Mouse (Mus musculus) activated CD4-positive, CD25-positive, alpha-beta regulatory T cell (primary cell): ENCODE data around the gene Tnpo3. TPM values are rescaled to one million over a fixed set of nuclear protein-coding genes. Genes with fewer than 3 reads are reported as not detected.

Experiments used
- polyA plus RNA-seq, 2 experiments: library from polyadenylated mRNA; unstranded; fragments of 100-300 nt; shearing (Covaris generic); gene quantifications; one replicate each; pipeline ENCODE4 v1.2.1; 2017

Tnpo3 gene
- polyA plus RNA-seq: 10 to 100 TPM; 75.4 to 77.7 TPM

GRCm38 (mm10) chr6:29609111-29610019, at the start of gene Tnpo3:
TSS of gene Tnpo3 (minus strand) at chr6:29609887.

GRCm38 (mm10) chr6:29526281-29527251, 83.1 kb downstream of the Tnpo3 start, which contains the start of gene Irf5:
TSS of gene Irf5 (plus strand) at chr6:29526625.

DNA sequence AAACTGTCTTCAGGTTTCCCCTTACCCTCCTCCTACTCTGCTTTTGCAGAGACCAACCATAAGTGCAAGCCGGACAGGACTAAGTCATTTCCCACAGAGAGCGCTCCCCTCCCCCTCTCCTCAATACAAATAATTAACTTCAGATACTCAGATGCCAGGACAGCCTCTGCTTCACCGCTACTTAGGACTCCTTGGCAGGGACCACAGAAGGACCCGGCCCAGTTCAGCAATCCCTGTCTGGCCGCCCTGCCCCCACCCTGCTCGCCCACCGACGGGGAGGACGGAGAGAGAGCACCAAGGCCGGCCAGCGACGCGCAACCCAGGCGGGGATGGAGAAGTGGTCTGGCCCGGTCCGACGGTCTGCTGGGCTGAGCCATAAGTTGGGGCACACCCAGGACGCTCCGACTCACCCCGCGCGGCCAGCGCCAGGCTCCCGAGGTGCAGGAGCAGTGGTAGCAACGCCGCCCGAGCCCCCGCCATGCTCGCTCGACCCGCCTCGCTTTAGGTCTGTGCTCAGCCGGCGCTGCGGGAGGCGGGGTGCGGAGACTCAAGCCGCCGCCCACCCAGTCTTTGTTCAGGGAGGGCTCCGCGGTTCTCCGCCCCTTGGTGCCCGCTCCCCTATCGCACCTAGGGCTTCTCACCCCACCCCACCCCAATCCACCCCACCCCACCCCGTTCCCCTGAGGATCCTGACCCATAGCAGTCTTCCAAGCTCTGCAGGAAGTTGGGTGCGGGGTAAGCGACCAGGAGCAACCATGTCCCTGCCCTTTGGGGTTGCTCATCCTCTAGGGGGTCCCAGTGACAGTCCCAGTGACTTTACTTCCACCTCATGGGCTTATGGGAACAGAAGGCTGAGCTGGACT, 102.0 kb downstream of the Tnpo3 start, which contains the start of gene Kcp:
TSS of gene Kcp (minus strand) at position 506 of the 863 bp plus-strand sequence.

Other genes starting within 250 kb of the Tnpo3 start
- gene Opn1sw, start 221.4 kb downstream of the Tnpo3 start, polyA plus RNA-seq: under 1 TPM; 0.24 to 0.36 TPM
- under 1 TPM; 0.17 to 0.79 TPM for gene Ccdc136, start 213.6 kb downstream of the Tnpo3 start, polyA plus RNA-seq
- gene Flnc, start 176.6 kb downstream of the Tnpo3 start, polyA plus RNA-seq: under 1 TPM in 1 of 2 experiments, not detected in 1; 0.11 TPM
- gene Atp6v1f, start 142.2 kb downstream of the Tnpo3 start, polyA plus RNA-seq: 100 to 1,000 TPM; 386 to 451 TPM
- under 1 TPM in 1 of 2 experiments, not detected in 1; 0.43 TPM for gene Atp6v1fnb, start 138.4 kb downstream of the Tnpo3 start, polyA plus RNA-seq
- gene Kcp, start 101.9 kb downstream of the Tnpo3 start, polyA plus RNA-seq: under 1 TPM; 0.20 to 0.42 TPM
- 10 to 100 TPM; 13.0 to 36.4 TPM for gene Irf5, start 83.3 kb downstream of the Tnpo3 start, polyA plus RNA-seq
- gene Tspan33, start 84.3 kb upstream of the Tnpo3 start, polyA plus RNA-seq: 1 to 10 TPM; 1.2 TPM
- gene Smo, start 125.6 kb upstream of the Tnpo3 start, polyA plus RNA-seq: 1 to 10 TPM in 1 of 2 experiments, under 1 TPM in 1; 0.43 to 4.1 TPM
- 100 to 1,000 TPM; 143 to 176 TPM for gene Ahcyl2, start 158.1 kb upstream of the Tnpo3 start, polyA plus RNA-seq